Mouse (Mus musculus) ES-E14 (cell line): ENCODE data around the gene Rpl38. TPM values are rescaled to one million over a fixed set of nuclear protein-coding genes. Genes with fewer than 3 reads are reported as not detected.

ENCODE experiments used
- DNase-seq: peaks from one replicate; pipeline ENCODE4 v3.0.0-alpha.2; 2013; ENCODE audit warnings: low read depth, low spot score
- H3K27ac ChIP-seq: 2 replicates; pipeline ENCODE4 v1.5.1; 2012; ENCODE audit warnings: low read depth, mild to moderate bottlenecking, low read length, moderate library complexity, mixed read lengths; ENCODE audit not compliant: poor library complexity, insufficient read depth, severe bottlenecking
- H3K36me3 ChIP-seq: 2 replicates; pipeline ENCODE4 v1.6.1; 2012; ENCODE audit warnings: mild to moderate bottlenecking, low read length, moderate library complexity, mixed read lengths; ENCODE audit not compliant: control insufficient read depth, poor library complexity, insufficient read depth, severe bottlenecking
- H3K4me1 ChIP-seq, 2 experiments: fragments of 150-350 bp in 1 of 2; sonication (generic) in 1 of 2; 2 replicates each; pipeline ENCODE4 v1.6.1; 2012; ENCODE audit warnings: low read length in 2 of 2, mild to moderate bottlenecking in 1 of 2, mixed read lengths in 1 of 2; ENCODE audit not compliant: control insufficient read depth in 2 of 2, insufficient read depth in 2 of 2, poor library complexity in 1 of 2
- H3K4me3 ChIP-seq, 2 experiments: fragments of 150-350 bp in 1 of 2; sonication (generic) in 1 of 2; 2 replicates each; pipeline ENCODE4 v1.5.1; 2012; ENCODE audit warnings: low read length in 2 of 2, low read depth in 1 of 2, mild to moderate bottlenecking in 1 of 2, mixed read lengths in 1 of 2; ENCODE audit not compliant: insufficient read depth in 1 of 2, poor library complexity in 1 of 2, severe bottlenecking in 1 of 2
- H3K9ac ChIP-seq: 2 replicates; pipeline ENCODE4 v1.6.1; 2012; ENCODE audit warnings: low read depth, mild to moderate bottlenecking, low read length, mixed read lengths; ENCODE audit not compliant: poor library complexity, insufficient read depth, severe bottlenecking
- H3K9me3 ChIP-seq: fragments of 150-350 bp; sonication (generic); 2 replicates; pipeline ENCODE4 v1.6.1; 2012; ENCODE audit warnings: low read depth, mild to moderate bottlenecking, low read length; ENCODE audit not compliant: control insufficient read depth, insufficient read depth
- CHD2 ChIP-seq: IDR thresholded peaks from 2 replicates; pipeline ENCODE4 v1.6.1; 2014; ENCODE audit warnings: mild to moderate bottlenecking, low read depth, low read length, inconsistent platforms
- HCFC1 ChIP-seq: IDR thresholded peaks from 2 replicates; pipeline ENCODE4 v1.6.1; 2012; ENCODE audit warnings: low read length, inconsistent platforms, borderline replicate concordance; ENCODE audit not compliant: insufficient read depth
- MAFK ChIP-seq: IDR thresholded peaks from 2 replicates; pipeline ENCODE4 v1.6.1; 2014; ENCODE audit warnings: mild to moderate bottlenecking, low read depth, low read length, inconsistent platforms; ENCODE audit not compliant: insufficient read depth
- ZC3H11A ChIP-seq: IDR thresholded peaks from 2 replicates; pipeline ENCODE4 v1.6.1; 2012; ENCODE audit warnings: low read depth, mild to moderate bottlenecking, inconsistent platforms, low read length, borderline replicate concordance
- ZNF384 ChIP-seq: IDR thresholded peaks from 2 replicates; pipeline ENCODE4 v1.6.1; 2012; ENCODE audit warnings: low read depth, low read length, inconsistent platforms
- in situ Hi-C, 2 experiments: fragments of 600-800 bp; cut with MboI; formaldehyde crosslinking; loops; one replicate each; pipeline ENCODE4 v1.15.1; 2025; ENCODE audit warnings: low sequenced_read_pairs in 2 of 2, inconsistent platforms in 1 of 2; ENCODE audit not compliant: unreplicated experiment in 2 of 2
- total RNA-seq: library from RNA; depleted of rRNA; stranded (reverse); fragments of 300-350 nt; gene quantifications from 2 replicates; pipeline ENCODE4 v1.2.3, GENCODE M21; 2012

Gene Rpl38
- total RNA-seq, 1 experiment, result 3,102 TPM

DNA sequence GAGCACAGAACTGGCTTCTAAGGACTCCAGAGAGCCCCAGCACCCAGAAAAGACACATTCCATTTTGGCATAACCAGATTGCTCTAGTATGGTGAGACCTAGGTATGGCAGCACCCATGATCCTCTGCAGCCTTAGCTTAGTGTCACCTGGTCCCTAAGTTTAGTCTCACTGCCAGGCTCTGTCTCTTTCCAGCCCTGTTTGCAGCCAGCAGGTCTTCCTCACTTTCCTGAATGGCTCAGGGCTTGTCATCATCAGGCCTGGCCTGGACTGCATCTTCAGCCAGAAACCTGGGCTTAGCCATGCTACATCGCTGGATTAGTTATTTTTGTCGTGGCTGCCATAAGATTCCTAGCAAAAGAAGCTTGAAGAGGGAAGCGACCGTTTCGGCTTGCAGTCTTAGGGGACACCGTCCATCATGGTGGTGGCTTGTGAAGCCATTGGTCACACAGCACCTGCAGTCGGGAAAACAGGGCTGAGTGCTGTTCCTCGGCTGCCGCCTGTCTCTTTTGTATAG lies 17.3 kb downstream of the Rpl38 start:
- Histone ChIP-seq H3K9ac (no peak overlapping the region), H3K36me3 (peaks cover 3% of the 10 kb centered on the region; the same call in 1 of the 2 replicates), H3K9me3 (no peaks in the 10 kb centered on the region), H3K27ac (no peak overlapping the region), H3K4me1 (peaks cover 0 to 41% of the 10 kb centered on the region in 2 experiments; a peak in 3 of 4 replicates), H3K4me3 (no peak overlapping the region)
- in situ Hi-C loops, result no loop called here
- no peak for DNase-seq
- TF ChIP-seq HCFC1 (no peak), ZNF384 (no peak), MAFK (no peak), ZC3H11A (no peak)

DNA sequence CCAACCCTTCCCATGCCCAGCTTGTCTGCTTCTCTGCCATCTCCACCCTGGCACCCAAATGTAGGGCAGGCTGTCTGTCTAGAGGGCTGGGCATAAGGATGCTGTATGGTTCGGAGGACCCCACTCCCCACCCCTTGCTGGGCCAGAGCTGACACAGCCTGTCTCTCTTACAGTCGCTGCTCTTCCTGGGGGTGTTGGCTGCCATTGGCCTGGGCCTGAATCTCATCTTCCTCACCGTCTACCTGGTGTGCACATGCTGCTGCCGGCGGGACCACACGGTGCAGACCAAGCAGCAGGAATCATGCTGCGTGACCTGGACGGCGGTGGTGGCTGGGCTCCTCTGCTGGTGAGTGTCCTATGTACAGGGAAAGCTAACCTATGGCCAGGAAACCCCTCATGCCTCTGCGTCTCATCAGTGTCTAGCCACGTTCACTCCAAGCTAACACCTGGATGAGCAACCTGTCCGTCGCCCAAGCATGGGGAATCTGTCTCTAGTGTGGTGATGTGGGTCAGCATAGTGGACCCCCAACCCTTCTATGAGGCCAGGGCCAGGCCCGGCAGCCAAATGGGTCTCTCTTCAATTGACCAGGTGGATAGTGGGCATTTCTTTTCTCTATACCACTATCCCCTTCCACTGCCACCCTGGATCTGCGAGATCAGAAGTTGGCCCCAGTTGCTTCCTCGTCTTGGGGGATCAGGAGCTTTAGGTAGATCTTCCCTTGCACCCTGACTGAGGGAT lies 18.1 kb downstream of the Rpl38 start:
- peaks cover 0 to 42% of the 10 kb centered on the region in 2 experiments; a peak in 3 of 4 replicates for H3K4me1 ChIP-seq
- no peaks in the 10 kb centered on the region for H3K9me3 ChIP-seq
- in situ Hi-C loops, result no loop called here
- no peak overlapping the region for H3K9ac ChIP-seq
- DNase-seq, result no peak
- H3K4me3 ChIP-seq, result no peak overlapping the region
- H3K36me3 ChIP-seq, result peaks cover 3% of the 10 kb centered on the region; the same call in 1 of the 2 replicates
- TF ChIP-seq ZNF384 (no peak), MAFK (no peak), ZC3H11A (no peak), CHD2 (no peak), HCFC1 (no peak)
- no peak overlapping the region for H3K27ac ChIP-seq

DNA sequence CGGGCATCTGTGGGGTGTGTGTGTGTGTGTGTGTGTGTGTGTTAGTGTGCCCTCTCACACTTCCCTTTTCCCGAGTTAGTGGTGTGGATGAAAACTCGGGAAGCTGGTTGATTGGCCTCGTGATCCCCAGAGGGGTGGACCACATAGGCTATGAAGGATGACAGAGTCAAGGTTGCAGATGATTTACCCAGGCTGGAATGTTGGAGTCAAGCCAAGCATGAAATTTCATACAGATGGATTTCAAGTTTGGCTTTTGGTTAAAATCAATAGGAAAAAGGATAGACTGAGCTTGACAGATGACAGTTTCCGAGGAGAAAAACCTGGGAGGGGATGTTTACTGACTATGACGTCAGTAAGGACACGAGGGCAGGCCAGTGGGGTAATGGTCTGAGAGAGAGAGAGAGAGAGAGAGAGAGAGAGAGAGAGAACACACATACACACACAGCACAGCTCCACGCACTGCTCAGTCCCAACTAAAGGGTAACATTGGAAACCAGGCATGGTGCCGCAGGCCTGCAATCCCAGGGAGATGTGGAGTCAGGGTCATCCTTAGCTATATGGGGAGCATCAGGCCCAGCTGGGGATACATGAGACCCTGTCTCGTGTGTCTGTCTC lies 19.4 kb downstream of the Rpl38 start:
- TF ChIP-seq MAFK, result no peak
- TF ChIP-seq CHD2, result no peak
- TF ChIP-seq ZC3H11A, result no peak
- no peak for TF ChIP-seq ZNF384
- TF ChIP-seq HCFC1, result no peak
- DNase-seq, result no peak
- in situ Hi-C loops, result no loop called here
- Histone ChIP-seq H3K4me3 (no peak overlapping the region), H3K4me1 (peaks cover 0 to 50% of the 10 kb centered on the region in 2 experiments; a peak in 3 of 4 replicates), H3K9ac (no peak overlapping the region), H3K9me3 (no peaks in the 10 kb centered on the region), H3K27ac (no peak overlapping the region), H3K36me3 (peaks cover 3% of the 10 kb centered on the region; the same call in 1 of the 2 replicates)

DNA sequence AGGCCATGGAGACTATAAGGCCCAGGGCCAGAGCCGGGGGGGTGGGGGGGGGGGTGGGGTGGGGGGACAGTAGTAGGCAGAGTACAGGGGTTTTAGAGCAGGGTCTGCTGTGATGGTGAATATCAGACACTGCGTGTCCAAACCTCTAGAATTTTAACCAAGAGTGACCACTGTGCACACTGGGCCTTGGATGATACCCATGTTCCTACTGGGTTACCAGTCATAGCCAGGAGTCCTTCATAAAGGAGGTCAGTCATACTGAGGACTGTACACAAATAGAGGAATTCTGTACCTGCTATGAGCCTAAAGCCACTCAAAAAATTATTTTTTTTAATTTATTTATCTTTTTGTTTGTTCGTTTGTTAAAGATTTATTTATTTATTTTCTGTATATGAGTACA lies 20.4 kb downstream of the Rpl38 start:
- Histone ChIP-seq H3K9ac (no peak overlapping the region), H3K27ac (no peak overlapping the region), H3K4me3 (no peak overlapping the region), H3K9me3 (no peaks in the 10 kb centered on the region), H3K36me3 (peaks cover 3% of the 10 kb centered on the region; the same call in 1 of the 2 replicates), H3K4me1 (peaks cover 5 to 47% of the 10 kb centered on the region in 2 experiments)
- in situ Hi-C loops, result no loop called here
- TF ChIP-seq MAFK (no peak), CHD2 (no peak), ZNF384 (no peak), ZC3H11A (no peak), HCFC1 (no peak)
- DNase-seq, result no peak
